Mouse (Mus musculus): ENCODE measurements around the gene H2afz. TPM values are rescaled to one million over a fixed set of nuclear protein-coding genes. Genes with fewer than 3 reads are reported as not detected.
"Not testable (repeated sequence)": the region's sequence is repeated elsewhere in the genome, so short reads cannot be mapped to it uniquely, and the experiment has no call there.

The H2afz gene
- total RNA-seq (2021) = 170 and 200 TPM in 2 replicates
- long read RNA-seq, transcript H2afz-201 (5 exons, 1,069 nt) = major isoform, 207 of 214 reads
- long read RNA-seq, partial matches to known transcripts = 2 of 214 reads
- long read RNA-seq, other reads (novel, unspliced or antisense) = 3 of 214 reads

- peak; percentile 99 for DNase-seq
These were observed at the start of gene H2afz for GRCm38 (mm10) chr3:137864124-137864987. Gene H2afz, plus strand, starts transcription at chr3:137864487.

DNA sequence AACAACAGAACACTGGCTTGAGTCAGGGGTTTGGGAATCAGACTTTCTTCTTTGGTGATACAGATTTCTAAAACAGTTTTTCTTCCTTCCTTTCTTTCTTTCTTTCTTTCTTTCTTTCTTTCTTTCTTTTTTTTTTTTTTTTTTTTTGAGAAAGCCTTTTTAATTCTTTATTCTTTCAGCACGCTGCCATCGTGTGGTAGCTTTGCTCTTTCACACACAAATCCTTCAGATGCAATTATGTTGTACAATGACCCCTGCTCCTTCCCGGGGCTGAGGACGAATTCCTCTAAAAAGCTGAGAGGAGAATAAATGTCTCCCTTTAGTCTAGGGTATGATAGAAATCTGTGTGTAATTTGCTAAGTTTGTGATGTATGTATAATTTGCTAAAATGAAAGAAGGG lies 45.6 kb upstream of the H2afz start:
- no peak for DNase-seq

DNA sequence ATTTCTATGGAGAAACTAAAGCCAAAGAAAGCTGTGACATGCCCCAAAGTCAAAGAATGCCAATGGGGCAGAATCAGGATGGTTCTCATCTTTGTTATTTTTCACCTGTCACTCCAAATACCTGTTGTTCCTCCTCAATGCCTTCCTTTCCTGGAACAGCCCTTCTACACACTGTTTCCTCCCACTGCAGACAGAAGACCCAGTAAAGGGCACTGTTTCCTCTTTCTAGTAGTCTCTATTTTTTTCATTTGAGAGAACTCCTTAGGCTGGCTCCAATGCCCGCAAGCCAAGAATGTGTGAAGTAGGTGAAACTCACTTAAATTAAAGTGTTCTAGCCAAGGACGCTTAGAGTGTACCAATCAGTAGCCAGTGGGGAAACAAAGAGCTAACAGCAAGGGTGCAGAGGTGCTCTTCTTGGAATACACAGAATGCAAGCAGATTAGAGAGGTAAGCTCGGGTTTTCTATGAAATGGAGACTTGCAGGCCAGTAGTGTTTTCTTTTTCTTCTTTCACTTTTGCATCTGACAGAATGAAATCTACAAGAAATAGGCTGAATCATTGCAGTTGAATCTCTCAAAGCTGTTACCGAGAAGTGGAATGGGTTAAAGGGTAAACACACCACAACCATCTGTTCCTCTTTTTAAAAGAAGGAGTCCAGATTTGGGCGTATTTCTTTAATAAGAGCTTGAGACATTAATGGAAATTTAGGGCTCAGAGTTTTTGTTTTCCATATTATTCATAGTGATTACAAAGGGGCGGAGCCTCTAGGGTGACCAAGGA lies 43.4 kb upstream of the H2afz start:
- DNase-seq = no peak

GRCm38 (mm10) chr3:137823317-137823716 lies 41.0 kb upstream of the H2afz start:
- DNase-seq = no peak

- no peak for DNase-seq
These were observed 36.6 kb upstream of the H2afz start for GRCm38 (mm10) chr3:137827678-137828077.

DNA sequence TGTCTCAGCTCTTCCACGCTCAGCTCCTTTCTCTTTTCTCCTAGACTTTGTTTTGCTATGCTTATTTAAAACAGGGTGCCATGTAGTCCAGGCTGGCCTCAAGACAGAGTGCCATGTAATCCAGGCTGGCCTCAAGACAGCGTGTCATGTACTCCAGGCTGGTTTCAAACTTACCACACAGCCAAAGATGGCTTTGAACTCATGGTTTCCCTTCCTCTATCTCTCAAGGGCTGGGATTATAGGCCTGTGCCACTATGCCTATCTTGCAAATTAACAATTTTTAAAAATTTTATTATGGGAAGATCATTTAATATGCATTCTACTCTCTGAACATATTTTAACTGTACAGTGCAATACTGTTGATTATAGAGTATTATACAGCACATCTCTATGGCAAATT lies 33.1 kb upstream of the H2afz start:
- no peak for DNase-seq

GRCm38 (mm10) chr3:137833128-137833527 lies 31.2 kb upstream of the H2afz start:
- no peak for DNase-seq

DNA sequence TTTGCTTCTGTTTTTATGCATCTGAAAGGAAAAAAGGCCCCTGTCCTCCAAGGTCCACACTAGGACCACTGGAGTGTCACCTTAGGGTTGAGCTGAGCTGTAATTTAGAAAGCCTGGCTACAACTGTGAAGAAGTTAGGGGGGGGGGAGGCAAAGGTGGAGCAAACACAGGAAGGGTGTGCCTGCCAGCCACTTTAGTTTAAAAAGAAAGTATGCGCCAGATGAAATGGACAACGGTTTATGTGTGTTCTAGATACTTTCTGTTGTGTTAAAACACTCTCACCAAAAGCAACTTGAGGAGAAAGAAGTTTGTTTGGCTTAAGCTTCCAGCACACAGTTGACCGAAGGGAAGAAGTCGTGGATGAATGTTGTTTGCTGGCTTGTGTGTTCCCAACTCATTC lies 30.6 kb upstream of the H2afz start:
- no peak for DNase-seq

DNA sequence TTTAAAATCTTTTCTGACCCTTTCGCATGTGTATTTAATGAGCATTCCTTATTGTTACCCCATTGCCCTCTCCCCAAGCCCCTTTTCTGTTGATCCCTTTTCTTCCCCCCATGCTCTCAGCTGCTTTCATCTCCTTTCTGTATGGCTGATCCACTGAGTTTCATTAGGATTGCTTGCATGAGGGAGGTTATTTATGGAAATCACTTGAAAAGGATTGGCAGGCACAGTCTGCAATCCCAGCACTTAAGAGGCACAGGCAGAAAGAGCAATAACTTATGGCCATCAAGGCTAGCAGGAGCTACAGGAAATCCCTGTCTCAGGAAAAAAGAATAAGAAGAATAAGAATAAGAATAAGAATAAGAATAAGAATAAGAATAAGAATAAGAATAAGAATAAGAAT lies 27.7 kb upstream of the H2afz start:
- DNase-seq = no peak

- DNase-seq = no peak
These were observed 26.1 kb upstream of the H2afz start for GRCm38 (mm10) chr3:137838160-137838559.

- no peak for DNase-seq
These were observed 21.3 kb upstream of the H2afz start for GRCm38 (mm10) chr3:137842944-137843343.

DNA sequence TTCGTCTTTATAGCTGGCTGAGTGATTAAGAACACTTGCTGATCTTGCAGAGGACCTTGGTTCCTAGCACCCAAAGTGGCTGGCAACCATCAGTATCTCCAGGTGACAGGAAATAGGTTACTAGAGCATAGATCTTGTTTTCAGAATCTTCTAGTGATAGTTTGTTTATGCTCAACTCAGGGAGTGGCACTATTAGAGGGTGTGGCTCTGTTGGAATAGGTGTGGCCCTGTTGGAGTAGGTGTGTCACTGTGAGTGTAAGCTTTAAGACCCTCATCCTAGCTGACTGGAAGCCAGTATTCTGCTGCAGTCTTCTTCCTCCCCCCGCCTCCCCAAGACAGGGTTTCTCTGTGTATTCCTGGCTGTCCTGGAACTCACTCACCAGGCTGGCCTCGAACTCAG lies 20.0 kb upstream of the H2afz start:
- no peak for DNase-seq

DNA sequence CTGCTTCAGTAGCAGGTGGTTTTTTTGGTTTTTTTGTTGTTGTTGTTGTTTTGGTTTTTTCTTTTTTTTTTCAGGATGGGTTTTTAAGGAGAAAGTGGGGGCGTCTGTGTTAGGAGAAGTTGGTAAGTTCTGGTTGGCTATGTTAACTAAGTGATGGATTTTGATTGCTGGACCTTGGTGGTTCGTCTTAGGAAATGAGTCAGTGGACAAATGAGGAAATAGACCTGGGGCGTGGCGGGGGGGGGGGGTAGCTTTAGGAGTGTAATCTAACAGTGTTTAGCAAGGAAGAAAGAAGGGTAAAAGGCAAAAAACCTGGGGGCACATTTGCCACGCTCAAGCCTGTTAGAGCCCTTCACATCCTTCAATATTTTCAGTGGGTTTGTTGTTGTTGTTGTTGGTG lies 17.7 kb upstream of the H2afz start:
- DNase-seq = no peak

GRCm38 (mm10) chr3:137848354-137848753 lies 15.9 kb upstream of the H2afz start:
- DNase-seq = no peak

DNA sequence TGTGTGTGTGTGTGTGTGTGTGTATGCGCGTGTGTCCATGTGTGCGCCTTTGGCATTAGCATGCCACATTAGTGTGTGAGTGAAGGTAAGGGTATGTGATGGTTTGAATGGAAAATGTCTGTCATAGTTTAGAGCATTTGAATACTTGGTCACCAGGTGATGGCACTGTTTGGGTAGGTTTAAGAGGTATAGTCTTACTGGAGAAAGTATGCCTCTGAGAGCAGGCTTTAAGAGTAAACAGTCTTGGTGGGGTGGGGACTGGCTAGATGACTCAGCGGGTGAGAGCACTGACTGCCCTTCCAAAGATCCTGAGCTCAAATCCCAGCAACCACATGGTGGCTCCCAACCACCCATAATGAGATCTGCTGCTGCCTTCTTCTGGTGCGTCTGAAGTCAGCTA lies 14.6 kb upstream of the H2afz start:
- no peak for DNase-seq

- DNase-seq = no peak
These were observed 13.1 kb upstream of the H2afz start for GRCm38 (mm10) chr3:137851196-137851595.

GRCm38 (mm10) chr3:137853011-137853410 lies 11.3 kb upstream of the H2afz start:
- not testable (repeated sequence) for DNase-seq

DNA sequence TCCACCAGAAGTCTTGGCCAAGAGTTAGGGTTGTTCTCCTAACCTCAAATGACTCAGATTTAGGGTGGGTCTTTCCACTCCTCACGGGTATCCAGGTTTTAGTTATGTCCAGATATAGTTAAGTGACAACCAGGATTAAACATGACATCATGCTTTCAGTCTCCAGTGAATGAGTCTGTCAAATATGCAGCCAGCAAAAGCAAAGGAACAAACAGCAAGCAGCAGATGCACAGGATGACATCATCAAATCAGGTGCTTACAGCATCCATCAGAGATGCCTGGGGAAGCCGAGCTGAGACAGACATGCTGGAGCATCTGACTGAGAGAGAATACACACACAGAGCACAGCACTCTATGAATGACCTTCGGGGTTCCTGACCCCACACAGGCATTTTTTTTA lies 9.0 kb upstream of the H2afz start:
- DNase-seq = no peak

DNA sequence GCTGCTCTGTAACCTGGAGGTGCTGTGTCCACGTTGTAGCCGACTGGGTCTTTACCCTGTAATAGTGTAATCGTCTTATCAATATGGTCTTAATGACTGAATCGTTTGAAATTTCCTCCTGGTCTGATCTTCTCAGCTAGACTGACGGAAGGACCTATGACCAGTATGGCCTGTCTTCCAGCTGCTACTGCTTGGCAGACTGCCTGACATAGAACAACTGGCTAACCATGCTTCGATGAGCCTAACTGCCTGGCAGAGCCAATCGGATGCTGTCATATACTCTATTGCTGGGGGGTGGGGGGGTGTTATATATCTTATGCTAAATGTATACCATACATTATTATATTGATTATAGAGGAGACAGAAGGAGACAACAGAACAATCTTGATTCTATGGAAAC lies 8.2 kb upstream of the H2afz start:
- no peak for DNase-seq

- DNase-seq = no peak
These were observed 3.7 kb upstream of the H2afz start for GRCm38 (mm10) chr3:137860394-137861170.

DNA sequence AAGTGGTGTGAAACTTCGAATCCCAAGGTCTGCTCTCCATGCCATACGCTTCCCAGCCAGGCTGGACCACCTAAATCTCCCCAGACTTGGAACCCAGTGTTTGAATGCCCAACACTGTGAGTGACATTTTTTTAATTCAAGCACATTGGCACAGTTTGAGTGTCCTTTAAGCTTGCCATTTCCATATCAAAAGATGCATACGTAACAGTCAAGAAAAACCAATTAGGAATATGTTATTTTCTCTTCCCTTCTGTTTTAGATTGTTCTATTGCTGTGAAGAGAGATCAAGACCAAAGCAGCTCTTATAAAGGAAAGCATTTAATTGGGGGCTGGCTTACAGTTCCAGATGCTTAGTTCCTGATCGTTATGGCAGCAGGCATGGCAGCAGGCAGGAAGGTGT lies 2.9 kb upstream of the H2afz start:
- no peak for DNase-seq

DNA sequence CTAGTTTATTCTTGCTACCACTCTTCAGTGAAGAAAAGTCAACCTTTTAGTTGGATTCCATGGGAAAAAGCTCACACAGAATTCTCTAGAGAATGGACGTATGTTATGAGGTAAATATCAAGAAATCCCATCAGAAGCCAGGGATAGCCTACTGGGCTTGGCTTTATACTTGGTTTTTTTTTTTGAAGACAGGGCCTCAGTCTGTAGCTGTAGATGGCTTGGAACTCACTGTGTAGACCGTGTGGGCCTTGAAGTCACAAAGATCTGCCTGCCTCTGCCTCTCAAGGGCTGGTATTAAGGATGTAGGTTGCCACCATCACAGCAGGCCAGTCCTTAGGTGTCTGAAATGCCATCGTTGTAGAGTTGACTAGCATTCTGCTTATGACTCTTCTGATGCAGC lies 1.7 kb upstream of the H2afz start:
- no peak for DNase-seq
